Mouse (Mus musculus) urinary bladder, postnatal 10 days (tissue): ENCODE results near the gene Foxp1.

Experiments
- DNase-seq: peaks from one replicate; pipeline ENCODE4 v3.0.0; 2022; ENCODE audit warnings: low spot score

Foxp1 gene

GRCm38 (mm10) chr6:99020570-99021444 is 501.7 kb downstream of the Foxp1 start:
- no peak for DNase-seq

- DNase-seq: no peak
These were observed 502.8 kb downstream of the Foxp1 start for GRCm38 (mm10) chr6:99019716-99020115.

GRCm38 (mm10) chr6:99019266-99019665 is 503.3 kb downstream of the Foxp1 start:
- no peak for DNase-seq

- DNase-seq: no peak
These were observed 508.5 kb downstream of the Foxp1 start for GRCm38 (mm10) chr6:99013866-99014502.

- no peak for DNase-seq
These were observed 509.2 kb downstream of the Foxp1 start for GRCm38 (mm10) chr6:99013119-99013865.

GRCm38 (mm10) chr6:99011895-99012584 is 510.5 kb downstream of the Foxp1 start:
- DNase-seq: no peak

GRCm38 (mm10) chr6:99009771-99010170 is 512.8 kb downstream of the Foxp1 start:
- DNase-seq: no peak

- DNase-seq: no peak
These were observed 514.0 kb downstream of the Foxp1 start for GRCm38 (mm10) chr6:99008565-99008964.

- no peak for DNase-seq
These were observed 515.0 kb downstream of the Foxp1 start for GRCm38 (mm10) chr6:99007542-99007941.

GRCm38 (mm10) chr6:99004255-99004997 is 518.1 kb downstream of the Foxp1 start:
- DNase-seq: no peak

- no peak for DNase-seq
These were observed 519.3 kb downstream of the Foxp1 start for GRCm38 (mm10) chr6:99003108-99003709.

- DNase-seq: no peak
These were observed 520.9 kb downstream of the Foxp1 start for GRCm38 (mm10) chr6:99001637-99002036.

GRCm38 (mm10) chr6:98998971-98999932 is 523.3 kb downstream of the Foxp1 start:
- DNase-seq: no peak

- no peak for DNase-seq
These were observed 524.8 kb downstream of the Foxp1 start for GRCm38 (mm10) chr6:98997742-98998141.

- no peak for DNase-seq
These were observed 525.7 kb downstream of the Foxp1 start for GRCm38 (mm10) chr6:98996822-98997221.

- DNase-seq: no peak
These were observed 526.2 kb downstream of the Foxp1 start for GRCm38 (mm10) chr6:98996346-98996745.

GRCm38 (mm10) chr6:98995681-98996080 is 526.8 kb downstream of the Foxp1 start:
- DNase-seq: no peak

- no peak for DNase-seq
These were observed 527.6 kb downstream of the Foxp1 start for GRCm38 (mm10) chr6:98994902-98995301.

- DNase-seq: no peak
These were observed 528.3 kb downstream of the Foxp1 start for GRCm38 (mm10) chr6:98994104-98994787.
